Mouse (Mus musculus) liver, adult 2 months (tissue): ENCODE data around the gene Col18a1. TPM values are rescaled to one million over a fixed set of nuclear protein-coding genes. Genes with fewer than 3 reads are reported as not detected.

Experiments
- DNase-seq: peaks from one replicate; pipeline ENCODE4 v3.0.0-alpha.2; 2011; ENCODE audit warnings: low read depth, low spot score; ENCODE audit errors: extremely low read depth
- H3K27ac ChIP-seq: fragments of 200-500 bp; replicated peaks from 2 replicates; pipeline ENCODE4 v1.5.1; 2012; ENCODE audit warnings: low read depth, mild to moderate bottlenecking, control low read depth, inconsistent platforms, low read length; ENCODE audit not compliant: insufficient read depth
- H3K27me3 ChIP-seq: fragments of 200-500 bp; 2 replicates; pipeline ENCODE4 v1.6.1; 2012; ENCODE audit warnings: mild to moderate bottlenecking, moderate library complexity, low read length, inconsistent platforms; ENCODE audit not compliant: control insufficient read depth, insufficient read depth
- H3K36me3 ChIP-seq: fragments of 200-500 bp; 2 replicates; pipeline ENCODE4 v1.6.1; 2012; ENCODE audit warnings: low read length, inconsistent platforms; ENCODE audit not compliant: control insufficient read depth, insufficient read depth
- H3K4me1 ChIP-seq: fragments of 200-500 bp; 2 replicates; pipeline ENCODE4 v1.6.1; 2011; ENCODE audit warnings: low read length; ENCODE audit not compliant: control insufficient read depth, insufficient read depth
- H3K4me3 ChIP-seq: fragments of 200-500 bp; 2 replicates; pipeline ENCODE4 v1.5.1; 2011; ENCODE audit warnings: low read depth, mild to moderate bottlenecking, control low read depth, low read length, moderate library complexity; ENCODE audit not compliant: insufficient read depth
- H3K79me2 ChIP-seq: fragments of 200-500 bp; 2 replicates; pipeline ENCODE4 v1.6.1; 2012; ENCODE audit warnings: inconsistent platforms, mild to moderate bottlenecking, low read length, moderate library complexity; ENCODE audit not compliant: control insufficient read depth, insufficient read depth
- H3K9ac ChIP-seq: fragments of 200-500 bp; 2 replicates; pipeline ENCODE4 v1.6.1; 2012; ENCODE audit warnings: low read depth, mild to moderate bottlenecking, control low read depth, inconsistent platforms, low read length
- CTCF ChIP-seq: fragments of 200-500 bp; IDR thresholded peaks from 2 replicates; pipeline ENCODE4 v1.5.1; 2011; ENCODE audit warnings: low read depth, low read length, control low read depth
- POLR2A ChIP-seq: fragments of 200-500 bp; IDR thresholded peaks from 2 replicates; pipeline ENCODE4 v1.6.1; 2011; ENCODE audit warnings: low read length, control low read depth; ENCODE audit not compliant: insufficient read depth; ENCODE audit errors: extremely low read depth
- WGBS: fragments of 180-500 bp; shearing (Covaris S2); methylation state at CpG from one replicate; pipeline ENCODE4 v1.1.7; 2018; 5-methylcytosine and 5-hydroxymethylcytosine counted together
- polyA plus RNA-seq: library from polyadenylated mRNA; depleted of rRNA; stranded (reverse); fragments of >200 nt; gene quantifications from 2 replicates; pipeline ENCODE4 v1.2.3, GENCODE M21; 2012
- total RNA-seq: library from RNA; depleted of rRNA; stranded (reverse); fragments of >200 nt; gene quantifications from 2 replicates; pipeline ENCODE4 v1.2.3, GENCODE M21; 2014

The Col18a1 gene
- total and polyA plus RNA-seq, 2 experiments, result 260 to 452 TPM

- Histone ChIP-seq H3K36me3 (peaks cover 61% of the 10 kb centered on the region), H3K79me2 (peaks cover 3% of the 10 kb centered on the region; the same call in 1 of the 2 replicates), H3K9ac (no peak overlapping the region), H3K4me1 (peaks cover 8% of the 10 kb centered on the region), H3K4me3 (no peak overlapping the region), H3K27ac (no peak overlapping the region), H3K27me3 (no peaks in the 10 kb centered on the region)
- TF ChIP-seq CTCF, result no peak
- TF ChIP-seq POLR2A, result no peak
- no peak for DNase-seq
- WGBS, result 8% methylated on average over 1 of the region's 1 CpGs
Observed at GRCm38 (mm10) chr10:77084568-77084967, 81.8 kb downstream of the Col18a1 start.

- H3K36me3 ChIP-seq, result peaks cover 71% of the 10 kb centered on the region
- H3K4me1 ChIP-seq, result peaks cover 3% of the 10 kb centered on the region; the same call in 1 of the 2 replicates
- H3K79me2 ChIP-seq, result 0 out of 2 replicates have a peak, but pooled peaks cover 3% of the 10 kb centered on the region
- no peak for TF ChIP-seq POLR2A
- no peak for TF ChIP-seq CTCF
- no peak overlapping the region for H3K27ac ChIP-seq
- H3K27me3 ChIP-seq, result no peaks in the 10 kb centered on the region
- H3K4me3 ChIP-seq, result no peak overlapping the region
- H3K9ac ChIP-seq, result no peak overlapping the region
- WGBS, result 62% methylated on average over 5 of the region's 5 CpGs
- DNase-seq, result no peak
Observed at GRCm38 (mm10) chr10:77082921-77083320, 83.4 kb downstream of the Col18a1 start.

- Histone ChIP-seq H3K27me3 (no peaks in the 10 kb centered on the region), H3K9ac (no peak overlapping the region), H3K27ac (no peak overlapping the region), H3K79me2 (0 out of 2 replicates have a peak, but pooled peaks cover 3% of the 10 kb centered on the region), H3K36me3 (peaks cover 71% of the 10 kb centered on the region), H3K4me1 (peaks cover 3% of the 10 kb centered on the region; the same call in 1 of the 2 replicates), H3K4me3 (no peak overlapping the region)
- TF ChIP-seq POLR2A (no peak), CTCF (peak; percentile 97)
- WGBS, result 47% methylated on average over 3 of the region's 3 CpGs
- DNase-seq, result peak; percentile 69
Observed at GRCm38 (mm10) chr10:77082453-77082852, 83.9 kb downstream of the Col18a1 start.

- H3K27me3 ChIP-seq, result no peaks in the 10 kb centered on the region
- no peak overlapping the region for H3K27ac ChIP-seq
- DNase-seq, result no peak
- TF ChIP-seq POLR2A (no peak), CTCF (no peak)
- 65% methylated on average over 8 of the region's 8 CpGs for WGBS
- peaks cover 74% of the 10 kb centered on the region for H3K36me3 ChIP-seq
- H3K4me1 ChIP-seq, result no peaks in the 10 kb centered on the region
- H3K4me3 ChIP-seq, result no peak overlapping the region
- no peak overlapping the region for H3K9ac ChIP-seq
- no peaks in the 10 kb centered on the region for H3K79me2 ChIP-seq
Observed at GRCm38 (mm10) chr10:77078961-77079360, 87.4 kb downstream of the Col18a1 start.

- no peaks in the 10 kb centered on the region for H3K4me1 ChIP-seq
- DNase-seq, result peak; percentile 41
- H3K27ac ChIP-seq, result no peak overlapping the region
- no peak overlapping the region for H3K9ac ChIP-seq
- TF ChIP-seq POLR2A (no peak), CTCF (no peak)
- H3K4me3 ChIP-seq, result no peak overlapping the region
- peaks cover 75% of the 10 kb centered on the region for H3K36me3 ChIP-seq
- no peaks in the 10 kb centered on the region for H3K27me3 ChIP-seq
- H3K79me2 ChIP-seq, result no peaks in the 10 kb centered on the region
- 88% methylated on average over 4 of the region's 4 CpGs for whole genome bisulfite sequencing
Observed at GRCm38 (mm10) chr10:77078456-77078855, 87.9 kb downstream of the Col18a1 start.

- Histone ChIP-seq H3K4me1 (no peaks in the 10 kb centered on the region), H3K36me3 (peaks cover 80% of the 10 kb centered on the region), H3K4me3 (no peak overlapping the region), H3K27me3 (no peaks in the 10 kb centered on the region), H3K79me2 (no peaks in the 10 kb centered on the region), H3K9ac (no peak overlapping the region), H3K27ac (no peak overlapping the region)
- TF ChIP-seq POLR2A, result no peak
- no peak for TF ChIP-seq CTCF
- no peak for DNase-seq
- 79% methylated on average over 4 of the region's 4 CpGs for WGBS
Observed at GRCm38 (mm10) chr10:77074276-77074974, 91.9 kb downstream of the Col18a1 start.
